Mouse (Mus musculus) heart, embryonic 15.5 days (tissue): ENCODE measurements around the gene Ccn1. TPM values are rescaled to one million over a fixed set of nuclear protein-coding genes. Genes with fewer than 3 reads are reported as not detected.
A peak's percentile ranks its signal among the peaks of the same experiment; 100 is the strongest.

ENCODE experiments used
- ATAC-seq: fragments of 200-750 bp; cut with Nextera tagmentation; replicated peaks from 2 replicates; pipeline ENCODE4 v1.8.0; 2017; ENCODE audit warnings: low read depth, moderate TSS enrichment; ENCODE audit not compliant: insufficient number of reproducible peaks, insufficient read depth, low FRiP score
- H3K27ac ChIP-seq: fragments of 300-500 bp; sonication (generic); 2 replicates; pipeline ENCODE4 v1.5.1; 2015; ENCODE audit warnings: mild to moderate bottlenecking, inconsistent platforms
- H3K27me3 ChIP-seq: fragments of 300-500 bp; sonication (generic); 2 replicates; pipeline ENCODE4 v1.6.1; 2015; ENCODE audit warnings: inconsistent platforms
- H3K36me3 ChIP-seq: fragments of 300-500 bp; sonication (generic); 2 replicates; pipeline ENCODE4 v1.6.1; 2015; ENCODE audit warnings: mild to moderate bottlenecking, inconsistent platforms
- H3K4me1 ChIP-seq: fragments of 300-500 bp; sonication (generic); replicated peaks from 2 replicates; pipeline ENCODE4 v1.6.1; 2015; ENCODE audit warnings: inconsistent platforms
- H3K4me2 ChIP-seq: fragments of 300-500 bp; sonication (generic); 2 replicates; pipeline ENCODE4 v1.6.1; 2015; ENCODE audit warnings: inconsistent platforms, mild to moderate bottlenecking, moderate library complexity
- H3K4me3 ChIP-seq: fragments of 300-500 bp; sonication (generic); 2 replicates; pipeline ENCODE4 v1.5.1; 2015; ENCODE audit warnings: mild to moderate bottlenecking, inconsistent platforms
- H3K9ac ChIP-seq: fragments of 300-500 bp; sonication (generic); 2 replicates; pipeline ENCODE4 v1.6.1; 2015; ENCODE audit warnings: mild to moderate bottlenecking, inconsistent platforms
- H3K9me3 ChIP-seq: fragments of 300-500 bp; sonication (generic); replicated peaks from 2 replicates; pipeline ENCODE4 v1.6.1; 2016; ENCODE audit warnings: inconsistent platforms
- WGBS: fragments of 180-500 bp; shearing (Covaris S2); methylation state at CpG from one replicate; pipeline ENCODE4 v1.1.7; 2015; ENCODE audit warnings: mixed read lengths; 5-methylcytosine and 5-hydroxymethylcytosine counted together
- polyA plus RNA-seq: library from polyadenylated mRNA; unstranded; fragments of >200 nt; fragmentation: Nextera tagmentation; extraction: Ambion mirVana; gene quantifications from 2 replicates; pipeline ENCODE4 v1.2.1, GENCODE M21; 2015

The Ccn1 gene
- 60.4 and 61.4 TPM in 2 replicates for polyA plus RNA-seq

- peak within 1 kb of the TSS; percentile 96 for H3K27ac ChIP-seq
- peak; percentile 73 for ATAC-seq
- peaks cover 5% of the 10 kb centered on the region; the same call in 1 of the 2 replicates for H3K36me3 ChIP-seq
- peak within 1 kb of the TSS; percentile 86 for H3K4me2 ChIP-seq
- peaks cover 59% of the 10 kb centered on the region for H3K4me1 ChIP-seq
- WGBS: under 1% methylated on average over 29 of the region's 29 CpGs
- H3K27me3 ChIP-seq: no peaks in the 10 kb centered on the region
- H3K9me3 ChIP-seq: no peaks in the 10 kb centered on the region
- peak within 1 kb of the TSS; percentile 78 for H3K4me3 ChIP-seq
- peak within 1 kb of the TSS; percentile 92 for H3K9ac ChIP-seq
Observed at GRCm38 (mm10) chr3:145649852-145650202, at the start of gene Ccn1. Gene Ccn1, minus strand, starts transcription at chr3:145649981.

GRCm38 (mm10) chr3:145693361-145693760 is 43.6 kb upstream of the Ccn1 start:
- Histone ChIP-seq H3K27me3 (no peaks in the 10 kb centered on the region), H3K9ac (no peak overlapping the region), H3K27ac (no peak overlapping the region), H3K4me1 (no peaks in the 10 kb centered on the region), H3K36me3 (no peaks in the 10 kb centered on the region), H3K9me3 (no peaks in the 10 kb centered on the region), H3K4me3 (no peak overlapping the region), H3K4me2 (no peak overlapping the region)
- WGBS: 83% methylated on average over 2 of the region's 2 CpGs
- ATAC-seq: no peak

GRCm38 (mm10) chr3:145692037-145692436 is 42.3 kb upstream of the Ccn1 start:
- no peak overlapping the region for H3K4me3 ChIP-seq
- H3K9ac ChIP-seq: no peak overlapping the region
- no peaks in the 10 kb centered on the region for H3K27me3 ChIP-seq
- no peak overlapping the region for H3K4me2 ChIP-seq
- no peaks in the 10 kb centered on the region for H3K4me1 ChIP-seq
- H3K36me3 ChIP-seq: no peaks in the 10 kb centered on the region
- ATAC-seq: no peak; the same call in 1 of the 2 replicates
- no peak overlapping the region for H3K27ac ChIP-seq
- H3K9me3 ChIP-seq: no peaks in the 10 kb centered on the region
- WGBS: 72% methylated on average over 9 of the region's 9 CpGs

GRCm38 (mm10) chr3:145691415-145691814 is 41.6 kb upstream of the Ccn1 start:
- H3K4me2 ChIP-seq: no peak overlapping the region
- ATAC-seq: no peak

GRCm38 (mm10) chr3:145689271-145689670 is 39.5 kb upstream of the Ccn1 start:
- H3K4me2 ChIP-seq: no peak overlapping the region
- H3K4me1 ChIP-seq: peaks cover 10% of the 10 kb centered on the region
- no peak overlapping the region for H3K4me3 ChIP-seq
- no peak overlapping the region for H3K9ac ChIP-seq
- WGBS: 89% methylated on average over 9 of the region's 9 CpGs
- no peaks in the 10 kb centered on the region for H3K27me3 ChIP-seq
- ATAC-seq: no peak
- no peaks in the 10 kb centered on the region for H3K9me3 ChIP-seq
- H3K27ac ChIP-seq: no peak overlapping the region
- no peaks in the 10 kb centered on the region for H3K36me3 ChIP-seq

More at GRCm38 (mm10) chr3:145691415-145691814, 41.6 kb upstream of the Ccn1 start:
- Histone ChIP-seq H3K9ac (no peak overlapping the region), H3K27me3 (no peaks in the 10 kb centered on the region), H3K4me1 (no peaks in the 10 kb centered on the region), H3K36me3 (no peaks in the 10 kb centered on the region), H3K27ac (no peak overlapping the region), H3K4me3 (no peak overlapping the region), H3K9me3 (no peaks in the 10 kb centered on the region)
- WGBS: 71% methylated on average over 7 of the region's 7 CpGs

GRCm38 (mm10) chr3:145687836-145688235 is 38.1 kb upstream of the Ccn1 start:
- Histone ChIP-seq H3K27me3 (no peaks in the 10 kb centered on the region), H3K27ac (no peak overlapping the region), H3K36me3 (no peaks in the 10 kb centered on the region), H3K4me2 (no peak overlapping the region), H3K9ac (no peak overlapping the region), H3K4me1 (peaks cover 10% of the 10 kb centered on the region), H3K4me3 (no peak overlapping the region), H3K9me3 (no peaks in the 10 kb centered on the region)
- 66% methylated on average over 5 of the region's 5 CpGs for WGBS
- ATAC-seq: no peak

GRCm38 (mm10) chr3:145684604-145685441 is 35.0 kb upstream of the Ccn1 start:
- Histone ChIP-seq H3K36me3 (no peaks in the 10 kb centered on the region), H3K9me3 (no peaks in the 10 kb centered on the region), H3K9ac (no peak overlapping the region), H3K4me1 (peaks cover 15% of the 10 kb centered on the region), H3K4me3 (no peak overlapping the region), H3K27ac (no peak overlapping the region), H3K27me3 (no peaks in the 10 kb centered on the region), H3K4me2 (0 out of 2 replicates have a peak overlapping the region, but pooled peaks have one; percentile 3)
- ATAC-seq: peak; percentile 47; the same call in 1 of the 2 replicates
- 35% methylated on average over 19 of the region's 19 CpGs for WGBS

- ATAC-seq: no peak
- Histone ChIP-seq H3K4me3 (no peak overlapping the region), H3K9me3 (no peaks in the 10 kb centered on the region), H3K4me2 (no peak overlapping the region), H3K9ac (no peak overlapping the region), H3K4me1 (peaks cover 15% of the 10 kb centered on the region), H3K27ac (no peak overlapping the region), H3K36me3 (no peaks in the 10 kb centered on the region), H3K27me3 (no peaks in the 10 kb centered on the region)
- 63% methylated on average over 4 of the region's 4 CpGs for WGBS
Observed at GRCm38 (mm10) chr3:145684201-145684600, 34.4 kb upstream of the Ccn1 start.

- Histone ChIP-seq H3K4me1 (peaks cover 15% of the 10 kb centered on the region), H3K9me3 (no peaks in the 10 kb centered on the region), H3K9ac (no peak overlapping the region; the same call in 1 of the 2 replicates), H3K27ac (peak overlapping the region; percentile 50), H3K27me3 (no peaks in the 10 kb centered on the region), H3K4me3 (no peak overlapping the region), H3K4me2 (peak overlapping the region; percentile 35), H3K36me3 (no peaks in the 10 kb centered on the region)
- ATAC-seq: peak; percentile 70; the same call in 1 of the 2 replicates
- WGBS: 47% methylated on average over 10 of the region's 10 CpGs
Observed at GRCm38 (mm10) chr3:145681348-145681935, 31.7 kb upstream of the Ccn1 start.

- Histone ChIP-seq H3K27me3 (no peaks in the 10 kb centered on the region), H3K4me3 (no peak overlapping the region), H3K9me3 (no peaks in the 10 kb centered on the region), H3K36me3 (no peaks in the 10 kb centered on the region), H3K4me1 (peaks cover 15% of the 10 kb centered on the region), H3K9ac (no peak overlapping the region), H3K27ac (no peak overlapping the region), H3K4me2 (no peak overlapping the region)
- WGBS: 92% methylated on average over 5 of the region's 5 CpGs
- no peak for ATAC-seq
Observed at GRCm38 (mm10) chr3:145680686-145681085, 30.9 kb upstream of the Ccn1 start.

GRCm38 (mm10) chr3:145676212-145676611 is 26.4 kb upstream of the Ccn1 start:
- Histone ChIP-seq H3K4me1 (peaks cover 10% of the 10 kb centered on the region; the same call in 1 of the 2 replicates), H3K9me3 (no peaks in the 10 kb centered on the region), H3K4me3 (no peak overlapping the region), H3K9ac (no peak overlapping the region), H3K27ac (no peak overlapping the region), H3K27me3 (no peaks in the 10 kb centered on the region), H3K4me2 (no peak overlapping the region), H3K36me3 (no peaks in the 10 kb centered on the region)
- no peak for ATAC-seq
- WGBS: 70% methylated on average over 6 of the region's 6 CpGs
